Mouse (Mus musculus) ES-Bruce4 (cell line): ENCODE data around the gene 4933407L21Rik. TPM values are rescaled to one million over a fixed set of nuclear protein-coding genes. Genes with fewer than 3 reads are reported as not detected.
A peak's percentile ranks its signal among the peaks of the same experiment; 100 is the strongest.

Source experiments
- H3K27ac ChIP-seq: 2 replicates; pipeline ENCODE4 v1.5.1; 2012; ENCODE audit warnings: low read length, inconsistent platforms; ENCODE audit not compliant: insufficient read depth
- H3K27me3 ChIP-seq: 2 replicates; pipeline ENCODE4 v1.6.1; 2012; ENCODE audit warnings: mild to moderate bottlenecking, low read length, inconsistent platforms; ENCODE audit not compliant: control insufficient read depth, poor library complexity, insufficient read depth, severe bottlenecking
- H3K36me3 ChIP-seq: 2 replicates; pipeline ENCODE4 v1.6.1; 2012; ENCODE audit warnings: inconsistent platforms, mild to moderate bottlenecking, low read length, moderate library complexity; ENCODE audit not compliant: control insufficient read depth, poor library complexity, insufficient read depth, severe bottlenecking
- H3K4me1 ChIP-seq: one replicate; pipeline ENCODE4 v1.8.1; 2011; ENCODE audit warnings: low read length; ENCODE audit not compliant: control insufficient read depth, insufficient read depth
- H3K4me3 ChIP-seq: 2 replicates; pipeline ENCODE4 v1.5.1; 2011; ENCODE audit warnings: low read depth, mild to moderate bottlenecking, low read length
- H3K9ac ChIP-seq: 2 replicates; pipeline ENCODE4 v1.6.1; 2012; ENCODE audit warnings: low read depth, mild to moderate bottlenecking, inconsistent platforms; ENCODE audit not compliant: poor library complexity, severe bottlenecking
- H3K9me3 ChIP-seq: replicated peaks from 2 replicates; pipeline ENCODE4 v1.6.1; 2012; ENCODE audit warnings: mild to moderate bottlenecking, low read length, inconsistent platforms; ENCODE audit not compliant: control insufficient read depth, poor library complexity, insufficient read depth, severe bottlenecking
- CTCF ChIP-seq: IDR thresholded peaks from one replicate; pipeline ENCODE4 v1.8.1; 2011; ENCODE audit warnings: low read depth, low read length
- EP300 ChIP-seq: IDR thresholded peaks from 2 replicates; pipeline ENCODE4 v1.6.1; 2011; ENCODE audit warnings: low read depth, low read length; ENCODE audit not compliant: insufficient read depth
- POLR2A ChIP-seq: IDR thresholded peaks from one replicate; pipeline ENCODE4 v1.8.1; 2011; ENCODE audit warnings: low read length; ENCODE audit not compliant: insufficient read depth
- polyA plus RNA-seq: library from polyadenylated mRNA; stranded (reverse); fragments of >200 nt; gene quantifications from 2 replicates; pipeline ENCODE4 v1.2.4, GENCODE M21; 2011; ENCODE audit warnings: low read depth; ENCODE audit not compliant: missing spikeins, insufficient read depth, insufficient read length

The 4933407L21Rik gene
- polyA plus RNA-seq: not detected in 2 replicates

DNA sequence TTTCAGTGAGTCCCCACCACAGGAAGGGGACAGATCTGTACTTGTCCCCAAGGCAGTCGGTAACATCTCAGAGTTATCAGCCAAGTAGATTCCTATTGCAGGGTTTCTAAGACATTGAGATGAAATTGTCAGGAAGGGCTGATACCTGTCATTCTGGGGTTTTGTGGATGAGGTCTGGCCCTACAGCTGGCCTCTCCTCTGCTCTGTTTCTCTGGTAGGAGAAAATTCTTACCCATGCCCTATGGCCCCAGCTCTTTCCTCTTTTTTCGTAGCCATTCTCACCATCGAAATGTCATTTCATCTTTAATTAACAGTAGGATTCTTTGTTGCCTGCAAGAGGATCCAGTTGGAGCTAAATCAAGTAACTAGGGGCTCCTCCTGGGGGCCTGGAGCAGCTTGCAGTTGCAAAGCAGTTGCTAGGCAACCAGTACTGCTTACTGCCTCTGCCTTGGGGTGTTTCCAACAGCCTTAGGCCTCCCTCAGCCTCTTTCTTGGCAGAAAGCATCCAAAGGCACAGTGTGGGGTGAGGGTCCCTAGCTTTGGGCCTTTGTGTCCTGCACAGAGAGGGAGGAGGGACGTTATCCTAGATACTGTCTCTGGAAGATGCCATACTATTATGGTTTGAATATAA, at the start of gene 4933407L21Rik:
Gene 4933407L21Rik (plus strand): TSS at position 427 of the 631 bp plus-strand sequence.
- H3K27ac ChIP-seq: no peak within 1 kb of the TSS
- H3K9ac ChIP-seq: no peak within 1 kb of the TSS
- H3K27me3 ChIP-seq: no peaks in the 10 kb centered on the region
- H3K4me3 ChIP-seq: no peak within 1 kb of the TSS
- no peaks in the 10 kb centered on the region for H3K9me3 ChIP-seq
- no peaks in the 10 kb centered on the region for H3K4me1 ChIP-seq
- H3K36me3 ChIP-seq: no peaks in the 10 kb centered on the region
- no peak for TF ChIP-seq CTCF
- TF ChIP-seq EP300: no peak
- TF ChIP-seq POLR2A: no peak

DNA sequence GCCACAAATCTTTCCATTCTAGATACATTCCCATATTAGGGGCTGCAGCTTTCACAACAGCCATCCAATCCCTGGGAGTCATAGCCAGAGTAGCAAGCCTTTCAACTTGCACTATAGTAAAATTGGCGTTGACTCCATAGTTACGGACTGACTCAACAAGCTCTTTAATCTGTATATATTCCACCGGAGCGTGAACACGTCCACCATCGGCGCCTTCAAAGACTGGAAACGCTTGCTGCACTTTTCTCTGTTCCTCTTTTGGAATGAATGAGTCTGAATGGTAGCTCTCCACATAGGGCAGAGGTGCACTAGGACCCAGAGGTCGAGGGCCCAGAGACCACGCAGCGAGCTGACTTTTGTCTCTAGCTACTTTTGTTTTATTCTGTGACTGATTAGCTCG, 46.3 kb upstream of the 4933407L21Rik start:
- H3K9me3 ChIP-seq: peaks cover 39% of the 10 kb centered on the region
- no peak overlapping the region for H3K27ac ChIP-seq
- H3K27me3 ChIP-seq: no peaks in the 10 kb centered on the region
- TF ChIP-seq EP300 (no peak), POLR2A (no peak), CTCF (no peak)
- H3K4me1 ChIP-seq: no peaks in the 10 kb centered on the region
- H3K4me3 ChIP-seq: no peak overlapping the region
- no peaks in the 10 kb centered on the region for H3K36me3 ChIP-seq
- no peak overlapping the region for H3K9ac ChIP-seq

- no peaks in the 10 kb centered on the region for H3K36me3 ChIP-seq
- no peak overlapping the region for H3K9ac ChIP-seq
- no peak overlapping the region for H3K4me3 ChIP-seq
- H3K4me1 ChIP-seq: no peaks in the 10 kb centered on the region
- TF ChIP-seq CTCF (no peak), POLR2A (no peak), EP300 (no peak)
- H3K9me3 ChIP-seq: peaks cover 9% of the 10 kb centered on the region; the same call in 1 of the 2 replicates
- H3K27me3 ChIP-seq: no peaks in the 10 kb centered on the region
- no peak overlapping the region for H3K27ac ChIP-seq
Measured at GRCm38 (mm10) chr1:85887221-85887620, 41.1 kb upstream of the 4933407L21Rik start.

GRCm38 (mm10) chr1:85894231-85894747, 34.0 kb upstream of the 4933407L21Rik start, which contains the start of gene Itm2c:
Gene Itm2c (plus strand): TSS chr1:85894281.
- H3K4me1 ChIP-seq: no peaks in the 10 kb centered on the region
- H3K9ac ChIP-seq: peak within 1 kb of the TSS; percentile 81
- no peak within 1 kb of the TSS for H3K27ac ChIP-seq
- no peaks in the 10 kb centered on the region for H3K9me3 ChIP-seq
- TF ChIP-seq POLR2A (peak; percentile 26), CTCF (no peak), EP300 (0 out of 2 replicates have a peak, but pooled peaks have one; percentile 15)
- no peaks in the 10 kb centered on the region for H3K27me3 ChIP-seq
- H3K4me3 ChIP-seq: peak within 1 kb of the TSS; percentile 89
- H3K36me3 ChIP-seq: no peaks in the 10 kb centered on the region

DNA sequence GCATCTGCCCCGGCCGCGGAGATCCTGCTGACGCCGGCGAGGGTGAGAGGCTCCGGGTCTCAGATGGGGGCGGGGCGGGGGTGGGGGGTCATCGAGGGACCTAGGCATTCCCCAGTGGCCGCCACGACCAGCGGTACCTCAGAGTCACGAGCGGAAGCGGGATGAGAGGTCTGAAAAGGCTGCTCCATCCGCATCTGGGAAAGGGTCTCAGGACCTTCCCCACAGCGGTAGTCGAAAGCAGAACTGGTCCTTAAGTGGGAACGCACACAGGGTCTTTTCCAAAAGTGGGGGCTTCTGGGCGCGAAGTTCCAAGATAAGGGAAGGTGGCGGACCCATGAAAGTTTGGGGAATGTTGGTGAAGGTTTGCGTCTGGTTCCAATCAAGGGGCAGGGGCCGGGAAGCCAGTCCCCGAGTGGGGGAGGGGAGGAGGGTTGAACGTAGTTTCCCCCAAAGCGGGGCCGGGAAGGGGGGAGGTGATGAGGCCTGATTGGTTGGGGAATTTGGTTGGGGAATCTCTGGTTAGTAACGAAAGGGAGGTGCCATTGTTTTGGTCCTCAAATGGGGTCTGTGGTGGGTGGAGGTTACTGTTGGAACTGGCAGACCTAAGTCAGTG, 33.4 kb upstream of the 4933407L21Rik start:
- Histone ChIP-seq H3K36me3 (no peaks in the 10 kb centered on the region), H3K4me3 (peak overlapping the region; percentile 89), H3K4me1 (no peaks in the 10 kb centered on the region), H3K9ac (peak overlapping the region; percentile 81), H3K9me3 (no peaks in the 10 kb centered on the region), H3K27ac (no peak overlapping the region), H3K27me3 (no peaks in the 10 kb centered on the region)
- no peak for TF ChIP-seq POLR2A
- TF ChIP-seq CTCF: no peak
- no peak for TF ChIP-seq EP300
